Mouse (Mus musculus) spleen, postnatal 4 days (tissue): ENCODE measurements at regions not wholly inside any gene's neighbourhood (a gene's known extent, or its start where the extent isn't known, plus 50 kb on each side); places are given as distances from the start of the nearest gene placed in this dataset.

Experiments
- DNase-seq, 2 experiments: peaks; one replicate each; pipeline ENCODE4 v3.0.0; 2022; ENCODE audit warnings: low spot score in 2 of 2

GRCm38 (mm10) chr2:144123395-144124034, 90.7 kb downstream of the Banf2 start:
- DNase-seq = no peak

- DNase-seq = no peak
Measured at GRCm38 (mm10) chr2:144127082-144128037, 94.5 kb downstream of the Banf2 start.

GRCm38 (mm10) chr2:144128038-144128402, 95.2 kb downstream of the Banf2 start:
- no peak for DNase-seq

DNA sequence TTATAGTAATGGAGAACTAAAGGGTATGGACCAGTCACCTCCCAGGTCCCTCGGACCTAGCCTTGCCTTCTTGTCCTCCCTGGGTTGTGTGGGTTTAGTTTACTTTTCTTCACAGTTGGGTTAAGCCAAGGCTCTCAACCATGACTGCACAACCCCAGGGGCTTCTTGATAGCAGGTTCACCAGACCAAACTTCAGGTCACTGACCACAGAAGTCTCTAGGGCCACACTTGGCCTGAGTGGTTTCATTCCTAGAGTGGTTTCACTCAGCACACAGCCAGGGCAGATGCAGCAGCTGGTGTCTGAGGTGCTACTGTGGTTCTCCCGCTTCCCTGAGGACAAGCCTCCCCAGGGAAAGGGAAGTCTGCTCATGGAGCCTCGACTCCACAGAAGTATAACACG, 95.7 kb downstream of the Banf2 start:
- no peak for DNase-seq

GRCm38 (mm10) chr2:144133806-144134574, 101.1 kb downstream of the Banf2 start:
- no peak for DNase-seq

GRCm38 (mm10) chr2:144134575-144134958, 101.7 kb downstream of the Banf2 start:
- no peak for DNase-seq

DNA sequence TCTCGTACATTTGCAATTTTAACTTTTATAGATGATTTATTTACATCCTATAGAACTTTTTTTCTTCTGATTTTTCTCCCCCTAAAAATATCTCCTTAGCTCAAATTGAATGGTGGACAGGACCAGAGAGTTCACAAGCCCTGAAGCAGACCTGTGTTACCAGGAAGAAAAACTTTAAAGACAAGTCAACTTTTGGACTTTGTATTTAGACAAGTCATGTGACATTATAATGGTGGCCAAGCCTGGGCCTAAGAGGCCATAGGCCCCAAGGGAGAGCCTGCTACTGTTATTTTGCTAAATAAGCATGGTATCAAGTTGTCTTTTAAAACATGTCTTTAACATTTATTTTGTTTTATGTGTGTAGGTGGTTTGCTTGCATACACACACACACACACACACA, 102.7 kb downstream of the Banf2 start:
- DNase-seq = no peak

DNA sequence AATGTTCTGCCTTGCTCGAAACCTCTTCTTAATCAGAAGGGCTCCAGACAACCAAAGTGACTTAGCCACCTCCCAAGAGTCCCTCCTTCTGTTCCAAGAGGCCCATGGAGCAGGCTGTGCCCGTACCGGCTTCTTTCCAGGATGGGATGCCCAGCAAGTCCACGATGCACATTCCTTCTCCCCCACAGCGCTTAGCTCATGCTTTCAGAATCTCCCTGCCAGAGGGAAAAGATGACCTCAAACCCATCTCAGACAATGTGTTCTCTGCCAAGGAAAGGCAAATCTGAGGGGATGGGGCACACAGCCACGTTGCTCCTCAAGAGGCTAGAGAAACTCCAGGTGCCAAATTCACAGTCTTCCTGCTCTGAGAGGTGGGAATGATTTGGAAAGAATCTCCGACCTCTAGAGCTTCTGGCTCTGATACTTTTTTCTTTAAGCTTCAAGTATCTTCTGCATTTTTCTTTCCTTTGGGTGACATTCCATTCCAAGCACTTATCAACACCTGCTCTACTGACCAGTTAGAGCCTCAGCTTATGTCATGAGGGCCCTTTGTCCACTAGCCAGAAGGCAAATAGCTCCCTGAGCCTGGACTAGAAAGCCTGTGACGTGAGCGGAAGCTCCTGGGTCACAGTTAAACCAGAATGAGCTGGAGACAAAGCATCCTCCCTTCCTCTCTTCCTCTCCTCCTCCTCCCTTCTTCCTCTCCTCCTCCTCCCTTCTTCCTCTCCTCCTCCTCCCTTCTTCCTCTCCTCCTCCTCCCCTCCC, 110.9 kb downstream of the Banf2 start:
- DNase-seq = no peak

- no peak for DNase-seq
Measured at GRCm38 (mm10) chr2:144144486-144145136, 111.8 kb downstream of the Banf2 start.

- no peak for DNase-seq
Measured at GRCm38 (mm10) chr2:144156456-144157211, 113.8 kb upstream of the Mgme1 start.

GRCm38 (mm10) chr2:144157343-144157742, 113.1 kb upstream of the Mgme1 start:
- no peak for DNase-seq

DNA sequence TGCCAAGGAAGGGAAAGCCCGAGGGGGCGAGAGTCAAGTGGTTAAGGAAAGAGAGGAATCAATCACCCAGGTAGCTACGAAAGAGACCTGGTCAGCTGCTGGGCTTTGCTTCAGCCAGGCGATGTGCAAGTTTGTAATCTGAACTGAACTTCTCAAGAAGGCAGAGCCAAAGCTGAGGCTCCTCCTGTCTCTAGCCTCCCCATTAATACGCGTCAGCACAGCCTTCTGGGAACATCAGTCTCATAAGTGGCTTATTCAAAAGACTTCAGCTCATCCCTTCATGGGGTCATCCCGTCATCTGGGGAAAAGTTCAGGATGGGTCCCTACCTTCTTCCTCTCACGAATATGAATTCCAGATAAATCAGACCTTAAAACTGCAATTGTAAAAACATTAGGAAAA, 112.2 kb upstream of the Mgme1 start:
- DNase-seq = no peak

DNA sequence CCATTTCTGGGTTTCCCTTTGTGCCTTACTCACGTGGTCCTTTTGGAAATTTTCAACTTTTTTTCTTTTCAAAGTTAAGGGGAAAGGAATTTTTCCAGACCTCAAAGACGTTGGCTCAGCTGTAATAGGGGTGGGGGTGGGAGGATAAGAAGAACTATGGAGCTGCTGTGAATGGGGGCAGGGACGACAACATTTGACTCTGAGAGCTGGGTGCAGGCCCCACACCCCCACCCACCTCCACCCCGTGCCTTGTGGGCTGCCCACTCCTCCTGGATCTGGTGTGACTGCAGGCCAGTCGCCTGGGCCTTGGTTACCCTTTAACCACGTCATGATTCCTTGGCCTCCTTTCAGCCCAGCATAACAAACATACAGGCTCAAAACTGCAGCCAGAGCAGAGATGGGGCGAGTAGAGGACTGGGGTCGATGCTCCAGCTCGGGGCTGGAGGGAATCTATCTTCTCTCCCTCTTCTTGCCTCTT, 110.6 kb upstream of the Mgme1 start:
- DNase-seq = no peak

DNA sequence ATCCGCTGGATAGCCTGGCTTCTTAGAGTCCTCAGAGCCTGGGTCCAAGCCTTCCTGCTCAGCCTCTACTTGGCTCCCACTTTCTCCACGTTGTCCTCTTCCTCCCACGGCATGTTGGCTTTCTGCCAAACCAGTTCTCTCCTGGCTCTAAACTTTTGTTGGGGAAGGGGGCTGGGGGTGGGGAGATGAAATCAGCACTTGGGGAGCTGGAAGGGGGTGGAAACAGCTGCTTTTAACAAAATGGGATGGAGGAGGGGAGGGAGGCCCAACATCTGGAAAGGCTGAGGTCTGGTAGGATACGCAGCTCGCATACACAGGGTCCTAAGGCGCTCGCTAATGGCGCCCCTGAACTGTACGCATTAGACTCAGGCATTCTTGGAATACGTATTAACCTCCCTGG, 110.0 kb upstream of the Mgme1 start:
- DNase-seq = no peak

GRCm38 (mm10) chr2:144161852-144162251, 108.6 kb upstream of the Mgme1 start:
- DNase-seq = no peak

DNA sequence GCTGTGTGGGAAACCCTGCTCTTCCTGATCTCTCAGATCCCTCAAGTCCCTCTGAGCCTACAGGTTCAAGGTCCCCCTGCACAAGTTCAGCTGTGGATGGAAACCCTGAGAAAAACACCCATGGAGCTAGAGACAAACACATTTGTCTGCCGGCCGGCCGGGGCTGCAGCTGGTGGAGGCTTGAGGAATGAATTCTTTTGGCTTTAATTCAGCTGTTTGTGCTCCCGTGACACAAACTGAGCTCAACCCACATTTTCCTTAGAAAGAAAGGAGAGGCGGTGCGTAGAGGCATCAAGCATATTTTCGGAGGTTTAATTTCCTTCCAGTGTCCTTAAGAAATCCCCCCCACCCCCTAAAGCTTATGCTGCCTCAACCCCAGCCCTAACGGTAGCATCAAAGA, 106.4 kb upstream of the Mgme1 start:
- no peak for DNase-seq

DNA sequence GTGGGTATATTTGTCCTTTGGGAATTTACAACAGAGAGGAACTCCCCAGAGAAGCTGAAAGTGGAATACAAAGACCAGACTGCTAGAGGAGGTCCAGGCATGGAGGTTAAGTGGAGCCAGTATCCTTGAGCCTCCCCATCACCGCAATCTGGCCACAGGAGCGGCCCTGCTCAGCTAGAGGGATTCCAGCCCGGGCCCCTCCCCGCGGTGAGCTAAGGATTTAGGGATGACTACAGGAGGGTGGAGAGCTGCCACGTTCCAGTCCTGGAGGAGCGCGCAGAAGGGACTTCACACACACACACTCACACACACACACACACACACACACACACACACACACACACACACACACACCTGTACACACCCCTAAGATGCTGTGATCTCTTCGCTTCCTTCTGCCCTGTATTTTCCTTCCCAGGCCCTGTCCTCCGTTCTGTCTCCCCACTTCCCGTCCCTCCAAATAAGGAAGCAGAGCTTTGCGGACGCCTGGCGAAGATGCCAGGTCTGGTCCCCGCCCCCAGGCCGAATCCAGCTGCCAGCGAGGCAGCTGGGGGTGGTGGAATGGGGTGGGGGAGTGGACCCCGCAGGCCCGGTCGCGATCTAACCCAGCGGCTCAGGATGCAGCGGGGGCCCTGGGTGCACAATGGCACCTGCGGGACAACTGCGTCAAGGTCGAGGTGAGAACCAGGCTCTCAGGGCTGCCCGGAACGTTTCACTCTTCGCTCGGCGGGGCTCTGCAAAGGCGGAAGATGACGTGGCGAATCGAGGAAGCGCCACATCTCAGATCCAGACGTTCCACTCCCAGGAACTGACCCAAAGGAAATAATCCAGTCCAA, 105.3 kb upstream of the Mgme1 start:
- peak; percentile 42 to 75 for DNase-seq

DNA sequence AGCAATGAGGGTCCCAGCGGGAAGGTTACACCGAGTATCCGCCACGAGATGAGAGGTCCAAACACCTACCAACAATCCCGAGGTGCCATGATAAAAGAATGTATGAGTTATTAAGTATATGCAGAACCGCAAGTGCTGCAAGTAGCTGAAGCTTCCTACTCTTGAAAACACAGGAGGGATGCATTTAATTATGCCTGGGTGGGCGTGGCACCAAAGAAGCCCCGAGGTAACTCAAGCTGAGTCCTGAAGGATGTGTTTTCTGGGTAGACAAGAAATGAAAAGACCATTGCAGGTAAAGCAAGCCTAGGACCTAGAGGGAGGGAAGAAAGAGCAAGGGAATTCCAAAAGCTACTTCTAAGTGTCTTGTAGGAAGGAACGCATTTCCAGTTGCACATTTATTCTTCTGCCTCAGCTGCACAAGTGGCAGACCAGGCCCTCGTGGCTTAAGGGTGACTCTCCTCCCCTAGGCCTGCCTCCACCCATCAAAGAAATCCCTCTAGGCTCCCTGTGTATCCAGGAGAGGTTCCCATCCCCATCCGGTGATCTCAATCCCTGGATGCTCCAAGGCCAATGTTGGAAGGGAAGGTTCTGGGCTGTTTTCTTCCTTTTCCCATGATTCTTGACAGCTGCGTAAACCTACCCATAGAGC, 104.2 kb upstream of the Mgme1 start:
- DNase-seq = no peak
